11 mouse cellular contexts compared by ENCODE assay signal in genomic region chr5:69601027-69601426, GRCm38 (mm10). TPM values are rescaled to one million over a fixed set of nuclear protein-coding genes. Genes with fewer than 3 reads are reported as not detected.
DNase-seq lines count a peak whose midpoint lies in the region; ATAC-seq and TF ChIP-seq lines count a peak whose summit lies in the region.
"Had no signal": no experiment of that assay in that cellular context is flagged by ENCODE, and none has a peak within 500 bp of the region (broad histone marks: within the 10 kb centered on the region; RNA-seq: fewer than 3 reads in every experiment).

No protein-coding gene starts in this region.

- H3K36me3 ChIP-seq in liver, adult 2 months (ENCODE audit: control insufficient read depth, insufficient read depth, low read length): no peaks in the 10 kb centered on the region
- H3K36me3 ChIP-seq in liver, embryonic 12.5 days: no peaks in the 10 kb centered on the region
- no peaks in the 10 kb centered on the region for H3K36me3 ChIP-seq in forebrain, embryonic 13.5 days (ENCODE audit: poor library complexity, severe bottlenecking)
- H3K36me3 ChIP-seq in neural tube, embryonic 14.5 days (ENCODE audit: control insufficient read depth, insufficient read depth, low read length): no peaks in the 10 kb centered on the region
- H3K36me3 ChIP-seq: liver, embryonic 13.5 days had no signal

- no peaks in the 10 kb centered on the region for H3K79me2 ChIP-seq in liver, adult 2 months (ENCODE audit: control insufficient read depth, insufficient read depth, low read length)

- H3K27ac ChIP-seq in liver, adult 2 months (replicated peaks; ENCODE audit: insufficient read depth, low read depth, low read length): no peak overlapping the region
- H3K27ac ChIP-seq in liver, embryonic 12.5 days: no peak overlapping the region
- no peak overlapping the region for H3K27ac ChIP-seq in forebrain, embryonic 13.5 days
- no peak overlapping the region for H3K27ac ChIP-seq in neural tube, embryonic 14.5 days (ENCODE audit: low read depth, low read length)
- H3K27ac ChIP-seq: liver, embryonic 13.5 days had no signal

- no peak overlapping the region for H3K4me3 ChIP-seq in liver, adult 2 months (ENCODE audit: insufficient read depth, low read depth, low read length)
- H3K4me3 ChIP-seq in liver, embryonic 12.5 days: no peak overlapping the region
- H3K4me3 ChIP-seq in forebrain, embryonic 13.5 days: no peak overlapping the region
- H3K4me3 ChIP-seq in neural tube, embryonic 14.5 days (ENCODE audit: low read depth, low read length): no peak overlapping the region
- H3K4me3 ChIP-seq: liver, embryonic 13.5 days had no signal

- no peak for TF ChIP-seq CTCF in liver, adult 2 months (IDR thresholded peaks at IDR 0.05; ENCODE audit: low read depth, low read length)

- no peak overlapping the region for H3K9ac ChIP-seq in liver, adult 2 months (ENCODE audit: low read depth, low read length)
- H3K9ac ChIP-seq in liver, embryonic 12.5 days: no peak overlapping the region
- H3K9ac ChIP-seq in forebrain, embryonic 13.5 days: no peak overlapping the region
- H3K9ac ChIP-seq in neural tube, embryonic 14.5 days (replicated peaks; ENCODE audit: low read depth, low read length): no peak overlapping the region
- H3K9ac ChIP-seq: liver, embryonic 13.5 days had no signal

- H3K4me2 ChIP-seq in liver, embryonic 12.5 days: no peak overlapping the region
- H3K4me2 ChIP-seq in forebrain, embryonic 13.5 days: no peak overlapping the region
- H3K4me2 ChIP-seq in neural tube, embryonic 14.5 days (ENCODE audit: low read depth, low read length): no peak overlapping the region
- H3K4me2 ChIP-seq: liver, embryonic 13.5 days had no signal

- DNase-seq in cerebellum, postnatal 10 days: peak; percentile 10 to 53
- DNase-seq in cerebellum, adult 11 months: no peak
- peak; percentile 6 for DNase-seq in liver, adult 2 months (ENCODE audit: extremely low read depth, low read depth, low spot score)
- DNase-seq in natural killer cell, adult 2 months (ENCODE audit: low spot score in 2 of 2): no peak
- DNase-seq in adrenal gland, adult 8-10 months: no peak
- DNase-seq: cerebellum, postnatal 25 days; heart, postnatal 14 days; liver, embryonic 13.5 days had no signal

- no peak for ATAC-seq in liver, embryonic 12.5 days
- peak; percentile 48; the same call in 1 of the 2 replicates for ATAC-seq in forebrain, embryonic 13.5 days
- peak; percentile 72 for ATAC-seq in neural tube, embryonic 14.5 days (ENCODE audit: low read depth)

- H3K9me3 ChIP-seq in liver, embryonic 12.5 days (replicated peaks): no peaks in the 10 kb centered on the region
- H3K9me3 ChIP-seq in forebrain, embryonic 13.5 days (replicated peaks): no peaks in the 10 kb centered on the region
- no peaks in the 10 kb centered on the region for H3K9me3 ChIP-seq in neural tube, embryonic 14.5 days (ENCODE audit: control insufficient read depth, low read length)
- H3K9me3 ChIP-seq: liver, embryonic 13.5 days had no signal

- no peaks in the 10 kb centered on the region for H3K4me1 ChIP-seq in liver, adult 2 months (ENCODE audit: control insufficient read depth, insufficient read depth, low read length)
- H3K4me1 ChIP-seq in liver, embryonic 12.5 days: no peaks in the 10 kb centered on the region
- H3K4me1 ChIP-seq in forebrain, embryonic 13.5 days: no peaks in the 10 kb centered on the region
- H3K4me1 ChIP-seq in neural tube, embryonic 14.5 days (ENCODE audit: control insufficient read depth, insufficient read depth, low read length): no peaks in the 10 kb centered on the region
- H3K4me1 ChIP-seq: liver, embryonic 13.5 days had no signal

- TF ChIP-seq POLR2A in liver, adult 2 months (IDR thresholded peaks at IDR 0.05; ENCODE audit: extremely low read depth, insufficient read depth, low read length): no peak

- no peaks in the 10 kb centered on the region for H3K27me3 ChIP-seq in liver, adult 2 months (ENCODE audit: control insufficient read depth, insufficient read depth, low read length)
- H3K27me3 ChIP-seq in liver, embryonic 12.5 days (replicated peaks): no peaks in the 10 kb centered on the region
- no peaks in the 10 kb centered on the region for H3K27me3 ChIP-seq in forebrain, embryonic 13.5 days
- H3K27me3 ChIP-seq in neural tube, embryonic 14.5 days (ENCODE audit: control insufficient read depth, insufficient read depth, low read length): no peaks in the 10 kb centered on the region
- H3K27me3 ChIP-seq: liver, embryonic 13.5 days had no signal

RNA-seq across cellular contexts. Expression of gene Gnpda2, which starts 8.9 kb away (rescaled TPM):
- 4.0 and 6.9 TPM in 2 replicates for total RNA-seq in liver, adult 2 months (2014; rRNA removed)
- polyA plus RNA-seq in liver, adult 2 months (2012; rRNA removed): 2.6 and 3.8 TPM in 2 replicates
- 9.6 and 10.5 TPM in 2 replicates for polyA plus RNA-seq in liver, embryonic 12.5 days (2016; fragmentation: Nextera tagmentation; extraction: Ambion mirVana)
- 36.5 and 37.2 TPM in 2 replicates for polyA plus RNA-seq in forebrain, embryonic 13.5 days (2015; fragmentation: Nextera tagmentation; extraction: Ambion mirVana)
- 36.8 and 39.0 TPM in 2 replicates for polyA plus RNA-seq in neural tube, embryonic 14.5 days (2014; fragmentation: Nextera tagmentation; extraction: Ambion mirVana)
- total RNA-seq in adrenal gland, adult 8-10 months (2022): 10 to 100 TPM; 22.3 to 26.9 (median 23.6) TPM

RNA-seq across cellular contexts. Expression of gene Guf1, which starts 44.3 kb away (rescaled TPM):
- 15.4 and 18.9 TPM in 2 replicates for total RNA-seq in liver, adult 2 months (2014; rRNA removed)
- polyA plus RNA-seq in liver, adult 2 months (2012; rRNA removed): 3.0 and 4.0 TPM in 2 replicates
- polyA plus RNA-seq in liver, embryonic 12.5 days (2016; fragmentation: Nextera tagmentation; extraction: Ambion mirVana): 24.4 and 24.8 TPM in 2 replicates
- polyA plus RNA-seq in forebrain, embryonic 13.5 days (2015; fragmentation: Nextera tagmentation; extraction: Ambion mirVana): 44.2 and 48.9 TPM in 2 replicates
- 57.8 and 69.7 TPM in 2 replicates for polyA plus RNA-seq in neural tube, embryonic 14.5 days (2014; fragmentation: Nextera tagmentation; extraction: Ambion mirVana)
- 10 to 100 TPM; 16.4 to 24.7 (median 19.5) TPM for total RNA-seq in adrenal gland, adult 8-10 months (2022)

RNA-seq across cellular contexts. Expression of gene Yipf7, which starts 58.6 kb away (rescaled TPM):
- not detected in 2 replicates for total RNA-seq in liver, adult 2 months (2014; rRNA removed)
- polyA plus RNA-seq in liver, adult 2 months (2012; rRNA removed): not detected in 2 replicates
- not detected in 2 replicates for polyA plus RNA-seq in liver, embryonic 12.5 days (2016; fragmentation: Nextera tagmentation; extraction: Ambion mirVana)
- polyA plus RNA-seq in forebrain, embryonic 13.5 days (2015; fragmentation: Nextera tagmentation; extraction: Ambion mirVana): not detected in 2 replicates
- not detected in 2 replicates for polyA plus RNA-seq in neural tube, embryonic 14.5 days (2014; fragmentation: Nextera tagmentation; extraction: Ambion mirVana)
- total RNA-seq in adrenal gland, adult 8-10 months (2022): not detected
- polyA plus RNA-seq: liver, embryonic 13.5 days had no signal

Comparison
In these comparisons a context has a peak if more than half of its experiments do, and no peak if none do; other contexts are left out.
1. DNase-seq: peak in cerebellum, postnatal 10 days (2 of 2) and liver, adult 2 months (single experiment); none in cerebellum, adult 11 months (single experiment), natural killer cell, adult 2 months (0 of 2) and adrenal gland, adult 8-10 months (single experiment).